Mouse (Mus musculus) ovary, postnatal 36 days (tissue): ENCODE measurements around the gene Mbd4.

Experiments
- DNase-seq: peaks from one replicate; pipeline ENCODE4 v3.0.0; 2022; ENCODE audit warnings: low spot score, mixed read lengths

The Mbd4 gene

DNA sequence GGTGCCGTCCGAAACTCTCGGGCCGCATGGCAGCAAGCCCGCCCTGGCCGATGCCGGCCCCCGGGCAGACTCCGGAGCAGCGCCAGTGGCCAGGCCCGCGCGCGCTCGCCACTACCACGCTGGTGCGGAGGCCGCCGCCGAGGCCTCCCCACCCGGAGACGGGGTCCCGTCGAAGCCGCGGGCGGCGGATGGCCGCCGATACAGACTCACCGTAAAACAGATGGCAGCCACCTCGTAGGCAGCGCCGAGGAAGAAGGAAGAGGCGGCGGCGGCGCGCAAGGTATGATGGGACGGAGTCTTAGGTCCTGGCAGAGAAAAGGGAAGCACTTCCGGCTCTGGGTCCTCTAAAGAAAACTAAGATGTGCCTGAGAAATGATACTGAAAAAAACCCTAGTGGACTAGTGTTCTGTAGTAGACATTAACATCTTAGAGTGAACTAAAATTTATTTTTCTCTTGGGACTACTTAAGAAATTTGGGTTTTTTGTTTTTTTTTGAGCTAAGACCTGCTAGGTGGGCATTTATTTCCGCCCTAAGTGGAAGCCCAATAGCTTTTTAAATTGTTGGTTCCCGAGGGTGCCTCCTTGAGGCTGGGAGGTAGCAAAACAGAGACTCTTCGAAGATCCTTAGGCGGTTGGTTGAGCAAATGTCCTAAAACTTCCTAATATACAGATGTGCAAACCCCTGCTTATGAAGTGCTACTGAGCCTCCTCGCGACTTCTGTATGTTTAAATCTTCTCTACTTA, 44.5 kb downstream of the Mbd4 start, which contains the start of gene Rpl32:
Rpl32 (minus strand) TSS at position 260 of the 744 bp plus-strand sequence.
- DNase-seq = peak; percentile 82

DNA sequence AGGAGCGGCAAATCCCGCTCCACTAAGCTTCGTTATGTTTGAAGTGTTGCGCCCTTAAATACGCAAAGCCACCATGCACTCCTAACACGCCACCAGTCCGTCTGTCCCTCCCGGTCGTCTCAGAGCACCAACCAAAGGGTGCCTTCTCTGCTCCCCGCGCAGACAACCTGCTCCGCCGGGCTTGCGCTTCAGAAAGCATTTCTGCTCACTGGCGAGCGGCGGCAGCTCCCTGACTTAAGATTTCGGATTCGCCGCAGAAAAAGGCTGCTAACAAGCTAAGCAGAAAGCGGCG, 45.0 kb downstream of the Mbd4 start:
- DNase-seq = no peak

DNA sequence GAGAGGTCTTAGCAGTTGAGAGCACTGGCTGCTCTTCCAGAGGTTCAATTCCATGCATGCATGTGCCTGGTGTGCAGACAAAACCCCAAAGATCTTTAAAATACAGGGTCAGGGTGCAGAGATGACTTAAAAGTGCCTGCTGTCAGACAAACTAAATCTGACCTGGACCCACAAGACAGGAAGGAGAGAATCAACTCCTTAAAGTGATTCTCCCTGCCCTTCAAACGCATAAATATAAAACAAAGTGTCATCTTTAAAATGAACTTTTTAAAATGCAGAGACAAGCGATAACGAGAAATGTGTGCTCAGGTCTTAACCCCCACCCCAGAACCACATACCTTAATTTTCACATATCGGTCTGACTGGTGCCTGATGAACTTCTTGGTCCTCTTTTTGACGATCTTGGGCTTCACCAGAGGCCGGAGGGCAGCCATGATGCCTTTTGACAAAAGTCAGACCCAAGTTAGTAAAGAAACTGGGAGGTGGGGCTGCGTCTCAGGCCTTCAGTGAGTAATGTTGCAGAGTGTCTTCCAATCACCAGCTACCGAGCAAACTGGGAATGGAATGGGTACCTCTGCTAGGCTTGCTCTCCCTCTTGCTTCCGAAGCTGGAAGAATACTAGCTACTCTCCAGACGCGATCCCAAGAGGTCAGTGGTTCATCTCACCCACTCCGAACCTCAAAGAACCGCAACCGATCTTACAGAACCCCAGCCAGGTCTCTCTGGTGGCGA, 45.5 kb downstream of the Mbd4 start:
- no peak for DNase-seq

DNA sequence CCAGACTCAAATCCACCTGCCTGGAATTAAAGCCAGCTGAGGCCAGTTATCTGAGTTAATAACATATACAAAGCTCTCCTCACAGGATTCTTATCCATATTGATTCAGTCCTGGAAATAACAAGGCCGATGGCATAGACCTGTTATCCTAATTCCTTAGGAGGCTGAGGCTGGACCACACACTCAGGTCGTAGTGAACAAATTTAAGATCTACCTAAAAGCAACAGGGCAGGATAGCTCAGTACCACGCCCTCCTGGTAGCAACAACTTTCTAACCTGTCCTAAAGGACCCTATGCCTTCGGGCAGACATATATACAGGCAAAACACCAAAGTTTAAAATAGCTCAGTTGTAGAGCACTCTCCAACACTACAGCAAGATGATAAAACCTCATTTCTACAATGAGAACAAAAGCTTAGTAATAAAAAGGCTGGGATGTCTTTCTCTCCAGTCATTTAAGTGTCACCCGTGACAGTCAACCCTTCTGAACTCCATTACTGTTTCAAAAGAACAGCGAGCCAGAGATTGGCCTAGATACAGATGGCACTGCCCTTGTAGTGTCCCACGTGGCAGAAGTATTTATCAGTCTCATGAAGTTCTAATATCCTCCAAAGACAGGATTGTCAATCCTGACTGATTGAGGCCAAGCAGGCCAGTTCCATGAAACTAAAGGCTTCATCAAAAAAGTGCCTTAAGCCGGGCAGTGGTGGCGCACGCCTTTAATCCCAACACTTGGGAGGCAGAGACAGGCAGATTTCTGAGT, 48.6 kb downstream of the Mbd4 start:
- no peak for DNase-seq

DNA sequence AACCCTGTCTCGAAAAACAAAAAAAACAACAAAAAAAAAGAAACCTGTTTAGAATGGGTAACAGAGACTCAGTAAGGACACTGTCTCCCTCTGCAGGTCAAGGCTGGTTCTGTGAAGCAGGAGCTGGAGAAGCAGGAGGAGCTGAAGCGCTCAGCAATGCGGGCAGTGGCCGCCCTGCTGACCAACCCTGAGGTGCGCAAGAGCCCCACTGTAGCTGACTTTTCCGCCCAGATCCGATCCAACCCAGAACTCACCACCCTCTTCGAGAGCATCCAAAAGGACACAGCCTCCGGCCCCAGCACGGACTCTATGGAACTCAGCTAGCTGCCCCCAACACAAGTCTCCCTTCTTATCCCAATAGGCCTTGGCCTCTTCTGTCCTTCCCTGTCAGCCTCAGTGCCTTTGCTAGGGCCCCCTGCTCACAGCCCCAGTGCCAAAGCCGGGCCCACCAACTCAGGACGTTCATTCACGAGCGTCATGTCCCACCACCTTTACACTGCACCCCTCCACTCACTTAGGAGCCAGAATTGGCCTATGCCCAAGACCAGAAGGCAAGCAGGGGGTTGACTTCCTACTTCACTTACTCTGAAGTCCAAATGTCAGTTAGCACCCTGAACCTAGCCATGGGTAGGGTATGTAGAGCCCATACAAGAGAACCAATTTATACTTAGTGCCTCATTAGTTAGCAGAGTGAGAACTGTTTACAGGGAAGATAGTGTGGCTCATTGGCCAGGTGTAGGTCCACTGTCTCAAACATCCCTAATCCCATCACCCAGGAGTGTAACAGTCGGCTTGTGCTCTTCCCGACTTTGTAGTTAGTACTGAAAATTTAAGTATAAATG, 49.4 kb downstream of the Mbd4 start:
- DNase-seq = peak; percentile 69

DNA sequence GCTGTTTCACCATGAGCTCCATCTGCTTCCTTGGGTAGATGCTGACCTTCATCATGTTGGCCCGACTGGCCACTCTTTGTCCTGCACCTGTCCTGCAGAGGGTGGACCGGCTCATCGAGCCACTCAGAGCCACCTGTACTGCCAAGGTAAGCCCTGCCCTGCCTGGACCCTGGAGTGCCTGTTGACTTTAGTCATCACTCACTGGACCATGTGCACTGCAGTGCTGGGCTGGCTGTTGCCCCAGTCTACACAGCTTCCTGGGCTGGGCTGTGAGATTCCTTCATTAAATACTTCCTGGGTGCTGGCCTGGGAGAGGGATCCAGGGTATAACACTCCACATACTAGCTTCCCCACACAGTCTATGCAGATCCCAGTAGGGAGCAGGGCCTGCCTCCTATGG, 51.4 kb downstream of the Mbd4 start:
- no peak for DNase-seq

DNA sequence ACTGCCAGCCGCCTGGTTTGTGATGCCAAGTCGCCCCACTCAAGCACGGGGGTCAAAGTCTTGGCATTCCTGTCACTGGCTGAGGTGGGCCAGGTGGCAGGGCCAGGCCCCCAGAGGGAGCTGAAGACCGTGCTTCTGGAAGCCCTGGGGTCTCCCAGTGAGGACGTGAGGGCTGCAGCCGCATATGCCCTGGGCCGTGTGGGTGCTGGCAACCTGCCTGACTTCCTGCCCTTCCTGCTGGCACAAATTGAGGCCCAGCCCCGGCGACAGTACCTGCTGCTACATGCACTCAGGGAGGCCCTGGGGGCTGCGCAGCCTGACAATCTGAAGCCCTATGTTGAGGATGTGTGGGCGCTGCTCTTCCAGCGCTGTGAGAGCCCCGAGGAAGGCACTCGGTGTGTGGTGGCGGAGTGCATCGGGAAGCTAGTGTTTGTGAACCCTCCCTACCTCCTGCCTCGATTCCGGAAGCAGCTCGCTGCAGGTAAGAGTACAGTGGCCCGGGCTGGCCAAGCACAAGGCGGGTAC, 60.4 kb downstream of the Mbd4 start:
- peak; percentile 41 for DNase-seq

DNA sequence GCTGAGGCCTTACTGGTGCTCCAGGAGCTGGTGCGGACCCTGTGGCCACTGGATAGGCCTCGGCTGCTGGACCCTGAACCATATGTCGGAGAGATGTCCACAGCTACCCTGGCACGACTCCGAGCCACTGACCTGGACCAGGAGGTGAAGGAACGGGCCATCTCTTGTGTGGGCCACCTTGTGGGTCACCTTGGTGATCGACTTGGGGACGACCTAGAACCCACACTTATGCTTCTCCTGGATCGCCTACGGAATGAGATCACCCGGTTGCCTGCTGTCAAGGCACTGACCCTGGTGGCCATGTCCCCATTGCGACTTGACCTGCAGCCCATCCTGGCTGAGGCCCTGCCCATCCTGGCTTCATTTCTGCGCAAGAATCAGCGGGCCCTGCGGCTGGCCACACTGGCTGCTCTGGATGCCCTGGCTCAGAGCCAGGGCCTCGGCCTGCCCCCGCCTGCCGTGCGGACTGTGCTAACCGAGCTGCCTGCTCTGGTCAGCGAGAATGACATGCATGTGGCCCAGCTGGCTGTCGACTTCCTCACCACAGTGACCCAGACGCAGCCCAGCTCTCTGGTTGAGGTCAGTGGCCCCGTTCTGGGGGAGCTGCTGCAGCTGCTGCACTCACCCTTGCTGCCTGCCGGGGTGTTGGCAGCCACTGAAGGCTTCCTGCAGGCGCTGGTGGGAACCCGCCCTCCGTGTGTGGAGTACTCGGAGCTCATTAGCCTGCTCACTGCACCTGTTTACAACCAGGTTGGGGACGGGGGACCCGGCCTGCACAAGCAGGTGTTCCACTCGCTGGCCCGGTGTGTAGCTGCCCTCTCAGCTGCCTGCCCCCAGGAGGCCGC, 61.1 kb downstream of the Mbd4 start:
- DNase-seq = peak; percentile 26

DNA sequence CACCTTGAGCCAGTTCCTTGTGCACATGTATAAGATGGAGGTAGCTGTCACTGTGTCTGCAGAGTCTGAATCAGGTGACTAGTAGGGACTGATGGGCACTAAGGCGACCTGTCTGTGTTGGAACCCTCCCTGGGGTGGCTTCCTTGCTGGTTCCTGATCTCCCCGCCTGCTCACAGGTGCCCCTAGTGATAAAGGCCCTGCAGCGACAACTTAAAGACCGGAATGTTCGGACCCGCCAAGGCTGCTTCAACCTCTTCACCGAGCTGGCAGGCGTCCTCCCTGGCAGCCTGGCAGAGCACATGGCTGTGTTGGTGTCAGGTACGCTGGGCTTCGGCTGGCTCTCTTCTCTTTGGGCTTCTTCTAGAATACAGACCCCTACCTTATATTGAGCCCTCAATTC, 62.2 kb downstream of the Mbd4 start:
- no peak for DNase-seq
